Mouse (Mus musculus): ENCODE data around the gene Cnnm4.

DNA sequence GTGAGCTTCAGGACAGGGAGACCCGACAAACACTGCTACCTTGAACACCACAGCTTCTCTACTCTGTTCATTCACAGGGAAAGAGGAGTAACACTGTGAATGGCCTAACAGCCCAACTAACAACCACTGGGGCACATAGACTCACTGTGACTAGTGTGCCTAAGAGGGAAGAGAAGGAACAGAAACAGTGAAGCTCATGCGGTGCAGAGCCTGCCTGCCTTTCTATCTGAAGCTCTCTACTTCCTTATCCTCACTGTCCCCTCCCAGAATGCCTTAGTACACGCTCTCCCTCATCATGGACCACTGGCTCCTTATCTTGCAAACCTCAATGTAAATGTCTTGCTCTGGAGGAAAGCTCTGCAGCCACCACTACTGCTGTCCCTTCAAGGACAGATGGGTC is 34.2 kb upstream of the Cnnm4 start:
- TF ChIP-seq CTCF (conservative IDR thresholded peaks at IDR 0.05; ENCODE audit: insufficient read depth, insufficient read length, low read depth, low read length), result no peak
- TF ChIP-seq POLR2A (IDR thresholded peaks at IDR 0.05; ENCODE audit: low read depth, low read length), result no peak
